Comparison of ENCODE assay signal across 18 mouse cellular contexts in the genomic region with DNA sequence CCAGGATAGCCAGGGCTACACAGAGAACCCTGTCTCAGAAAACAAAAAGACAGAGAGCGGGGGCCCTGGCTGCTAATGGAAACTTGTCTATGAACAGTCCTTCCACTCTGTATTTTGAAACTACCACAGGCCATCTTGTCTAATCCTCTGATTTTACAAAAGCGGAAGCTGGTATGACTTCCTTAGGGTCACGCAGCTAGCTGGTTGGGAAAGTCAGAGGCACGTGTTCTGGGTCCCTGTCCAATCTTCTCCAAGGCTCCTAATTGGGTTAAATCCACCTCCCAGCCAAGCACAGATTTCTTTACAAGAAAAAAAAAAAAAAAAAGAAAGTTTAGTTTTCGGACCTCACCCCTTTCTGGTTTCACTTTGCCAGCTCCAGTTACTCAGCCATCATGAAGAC. TPM values are rescaled to one million over a fixed set of nuclear protein-coding genes. Genes with fewer than 3 reads are reported as not detected.
DNase-seq lines count a peak whose midpoint lies in the region; ATAC-seq lines count a peak whose summit lies in the region.
"Had no signal": no experiment of that assay in that cellular context is flagged by ENCODE, and none has a peak within 500 bp of the region (broad histone marks: within the 10 kb centered on the region; RNA-seq: fewer than 3 reads in every experiment).

No protein-coding gene starts in this region.

- H3K4me1 ChIP-seq in heart, embryonic 12.5 days (replicated peaks), result no peaks in the 10 kb centered on the region
- no peaks in the 10 kb centered on the region for H3K4me1 ChIP-seq in kidney, embryonic 14.5 days (ENCODE audit: control insufficient read depth, insufficient read depth, low read length)
- H3K4me1 ChIP-seq: stomach, embryonic 15.5 days had no signal

- no peaks in the 10 kb centered on the region for H3K9me3 ChIP-seq in heart, embryonic 12.5 days (replicated peaks)
- H3K9me3 ChIP-seq in kidney, embryonic 14.5 days (ENCODE audit: control insufficient read depth, low read length), result no peaks in the 10 kb centered on the region
- H3K9me3 ChIP-seq: embryonic facial prominence, embryonic 10.5 days; forebrain, embryonic 13.5 days; limb, embryonic 13.5 days; neural tube, embryonic 13.5 days; stomach, embryonic 15.5 days had no signal

- H3K4me3 ChIP-seq in heart, embryonic 12.5 days, result no peak overlapping the region
- H3K4me3 ChIP-seq in kidney, embryonic 14.5 days (ENCODE audit: low read length), result no peak overlapping the region
- H3K4me3 ChIP-seq: embryonic facial prominence, embryonic 10.5 days; forebrain, embryonic 13.5 days; limb, embryonic 13.5 days; midbrain, embryonic 10.5 days; neural tube, embryonic 13.5 days; stomach, embryonic 15.5 days had no signal

- no peaks in the 10 kb centered on the region for H3K36me3 ChIP-seq in heart, embryonic 12.5 days
- no peaks in the 10 kb centered on the region for H3K36me3 ChIP-seq in kidney, embryonic 14.5 days (ENCODE audit: control insufficient read depth, insufficient read depth, low read length)
- H3K36me3 ChIP-seq: stomach, embryonic 15.5 days had no signal

- 86% methylated on average over 5 of the region's 5 CpGs for WGBS in heart, embryonic 12.5 days
- WGBS in kidney, embryonic 14.5 days, result 86% methylated on average over 5 of the region's 5 CpGs

- no peak overlapping the region for H3K4me2 ChIP-seq in heart, embryonic 12.5 days
- H3K4me2 ChIP-seq in kidney, embryonic 14.5 days (replicated peaks; ENCODE audit: low read depth, low read length), result no peak overlapping the region
- H3K4me2 ChIP-seq: forebrain, embryonic 13.5 days; limb, embryonic 13.5 days; neural tube, embryonic 13.5 days; stomach, embryonic 15.5 days had no signal

- peak; percentile 38 to 46 for DNase-seq in heart, adult 9 months (ENCODE audit: low spot score in 2 of 2)
- peak; percentile 36 for DNase-seq in 3T3-L1 (ENCODE audit: low read depth, low spot score)
- DNase-seq in Muller cell, postnatal 12 days (ENCODE audit: inconsistent ontology term), result peak; percentile 48
- peak; percentile 20 for DNase-seq in lung, postnatal 10 days
- DNase-seq in cerebellum, adult 11-12 months, result no peak
- DNase-seq in natural killer cell, adult 2 months (ENCODE audit: low spot score in 2 of 2), result no peak
- DNase-seq: adrenal gland, adult 8-10 months; cerebellum, adult 11 months; gastrocnemius, postnatal 25 days; kidney, adult 18-20 months had no signal

- no peak for ATAC-seq in heart, embryonic 12.5 days (ENCODE audit: insufficient number of reproducible peaks, low FRiP score)
- no peak for ATAC-seq in kidney, embryonic 14.5 days (ENCODE audit: low FRiP score, low TSS enrichment)

- H3K27me3 ChIP-seq in heart, embryonic 12.5 days (replicated peaks), result no peaks in the 10 kb centered on the region
- H3K27me3 ChIP-seq in kidney, embryonic 14.5 days (ENCODE audit: control insufficient read depth, insufficient read depth, low read length), result no peaks in the 10 kb centered on the region
- H3K27me3 ChIP-seq: forebrain, embryonic 13.5 days; limb, embryonic 13.5 days; neural tube, embryonic 13.5 days; stomach, embryonic 15.5 days had no signal

- H3K27ac ChIP-seq in heart, embryonic 12.5 days (ENCODE audit: poor library complexity, severe bottlenecking), result no peak overlapping the region
- H3K27ac ChIP-seq in kidney, embryonic 14.5 days (ENCODE audit: low read depth, low read length), result no peak overlapping the region
- H3K27ac ChIP-seq: embryonic facial prominence, embryonic 10.5 days; forebrain, embryonic 13.5 days; limb, embryonic 13.5 days; midbrain, embryonic 10.5 days; neural tube, embryonic 13.5 days; stomach, embryonic 15.5 days had no signal

- H3K9ac ChIP-seq in heart, embryonic 12.5 days, result no peak overlapping the region
- no peak overlapping the region for H3K9ac ChIP-seq in kidney, embryonic 14.5 days (ENCODE audit: low read depth, low read length)
- H3K9ac ChIP-seq: forebrain, embryonic 13.5 days; limb, embryonic 13.5 days; neural tube, embryonic 13.5 days; stomach, embryonic 15.5 days had no signal

RNA-seq across cellular contexts. Expression of a gene that starts 45.8 kb away (rescaled TPM):
- polyA plus RNA-seq in heart, embryonic 12.5 days (2016; fragmentation: Nextera tagmentation; extraction: Ambion mirVana), result 31.2 and 33.4 TPM in 2 replicates
- polyA plus RNA-seq in kidney, embryonic 14.5 days (2014; fragmentation: Nextera tagmentation; extraction: Ambion mirVana), result 21.2 and 38.0 TPM in 2 replicates

RNA-seq across cellular contexts. Expression of a gene that starts 55.6 kb away (rescaled TPM):
- 33.5 and 37.5 TPM in 2 replicates for polyA plus RNA-seq in heart, embryonic 12.5 days (2016; fragmentation: Nextera tagmentation; extraction: Ambion mirVana)
- polyA plus RNA-seq in kidney, embryonic 14.5 days (2014; fragmentation: Nextera tagmentation; extraction: Ambion mirVana), result 37.4 and 53.5 TPM in 2 replicates

Comparison
In these comparisons a context has a peak if more than half of its experiments do, and no peak if none do; other contexts are left out.
1. DNase-seq: peak in heart, adult 9 months (2 of 2), 3T3-L1 (single experiment), Muller cell, postnatal 12 days (single experiment) and lung, postnatal 10 days (single experiment); none in cerebellum, adult 11-12 months (single experiment) and natural killer cell, adult 2 months (0 of 2).